Mouse (Mus musculus) G1E-ER4 (cell line): ENCODE data around the gene Ceacam10. TPM values are rescaled to one million over a fixed set of nuclear protein-coding genes. Genes with fewer than 3 reads are reported as not detected.
"Not testable (repeated sequence)": the region's sequence is repeated elsewhere in the genome, so short reads cannot be mapped to it uniquely, and the experiment has no call there.

ENCODE experiments used
- GATA1 ChIP-seq: IDR thresholded peaks from one replicate; pipeline ENCODE4 v1.8.0; 2012; ENCODE audit warnings: low read length, inconsistent platforms
- polyA plus RNA-seq: library from polyadenylated mRNA; stranded (reverse); fragments of >175 nt; gene quantifications from 2 replicates; pipeline ENCODE4 v1.2.3, GENCODE M21; 2012

Gene Ceacam10
- polyA plus RNA-seq = not detected in 2 replicates

- not testable (repeated sequence) for TF ChIP-seq GATA1
Observed at GRCm38 (mm10) chr7:24776918-24777317, at the start of gene Ceacam10. Ceacam10 (plus strand) TSS chr7:24777206.

GRCm38 (mm10) chr7:24735970-24736670 lies 40.9 kb upstream of the Ceacam10 start:
- no peak for TF ChIP-seq GATA1

- no peak for TF ChIP-seq GATA1
Observed at GRCm38 (mm10) chr7:24750695-24751094, 26.3 kb upstream of the Ceacam10 start.

GRCm38 (mm10) chr7:24751610-24752009 lies 25.4 kb upstream of the Ceacam10 start:
- TF ChIP-seq GATA1 = no peak

- TF ChIP-seq GATA1 = no peak
Observed at GRCm38 (mm10) chr7:24753476-24753875, 23.5 kb upstream of the Ceacam10 start.

- no peak for TF ChIP-seq GATA1
Observed at GRCm38 (mm10) chr7:24758520-24758919, 18.5 kb upstream of the Ceacam10 start.

- TF ChIP-seq GATA1 = no peak
Observed at GRCm38 (mm10) chr7:24760211-24760610, 16.8 kb upstream of the Ceacam10 start, which contains the start of gene Cd177. Cd177 (minus strand) TSS chr7:24760311.

GRCm38 (mm10) chr7:24761161-24761560 lies 15.8 kb upstream of the Ceacam10 start:
- no peak for TF ChIP-seq GATA1

GRCm38 (mm10) chr7:24762574-24762973 lies 14.4 kb upstream of the Ceacam10 start:
- TF ChIP-seq GATA1 = no peak

GRCm38 (mm10) chr7:24771361-24771760 lies 5.6 kb upstream of the Ceacam10 start:
- TF ChIP-seq GATA1 = no peak

GRCm38 (mm10) chr7:24773942-24774535 lies 3.0 kb upstream of the Ceacam10 start:
- TF ChIP-seq GATA1 = no peak

GRCm38 (mm10) chr7:24776145-24776544 lies 861 bp upstream of the Ceacam10 start:
- TF ChIP-seq GATA1 = no peak

- TF ChIP-seq GATA1 = no peak
Observed at GRCm38 (mm10) chr7:24797918-24798317, 20.9 kb downstream of the Ceacam10 start.

- TF ChIP-seq GATA1 = no peak
Observed at GRCm38 (mm10) chr7:24802149-24802767, 25.3 kb downstream of the Ceacam10 start.

GRCm38 (mm10) chr7:24804826-24805225 lies 27.8 kb downstream of the Ceacam10 start:
- TF ChIP-seq GATA1 = no peak

GRCm38 (mm10) chr7:24809041-24809440 lies 32.0 kb downstream of the Ceacam10 start:
- no peak for TF ChIP-seq GATA1

GRCm38 (mm10) chr7:24817502-24817901 lies 40.5 kb downstream of the Ceacam10 start:
- no peak for TF ChIP-seq GATA1
